Mouse (Mus musculus) MEL (cell line): ENCODE results near the gene Bicdl1. TPM values are rescaled to one million over a fixed set of nuclear protein-coding genes. Genes with fewer than 3 reads are reported as not detected.

Experiments
- DNase-seq: peaks from one replicate; pipeline ENCODE4 v3.0.0; 2011; ENCODE audit warnings: low read depth, low spot score
- H3K27ac ChIP-seq: 2 replicates; pipeline ENCODE4 v1.5.1; 2012; ENCODE audit warnings: low read depth, mild to moderate bottlenecking, control low read depth, low read length, moderate library complexity; ENCODE audit not compliant: control insufficient read depth
- H3K27me3 ChIP-seq, 2 experiments: fragments of 150-350 bp in 1 of 2; sonication (generic) in 1 of 2; 2 replicates each; pipeline ENCODE4 v1.6.1; 2012; ENCODE audit warnings: low read length in 2 of 2, mild to moderate bottlenecking in 2 of 2, improper control_type of control experiment in 1 of 2, moderate library complexity in 1 of 2; ENCODE audit not compliant: insufficient read depth in 2 of 2, control insufficient read depth in 1 of 2
- H3K36me3 ChIP-seq, 2 experiments: 2 replicates each; pipeline ENCODE4 v1.6.1; 2012 to 2014; ENCODE audit warnings: low read length in 2 of 2, improper control_type of control experiment in 1 of 2, inconsistent platforms in 1 of 2, mild to moderate bottlenecking in 1 of 2; ENCODE audit not compliant: insufficient read depth in 2 of 2, control insufficient read depth in 1 of 2
- H3K4me1 ChIP-seq, 2 experiments: fragments of 150-350 bp in 1 of 2; sonication (generic) in 1 of 2; 2 replicates each; pipeline ENCODE4 v1.6.1; 2012; ENCODE audit warnings: low read length in 2 of 2, improper control_type of control experiment in 1 of 2, mild to moderate bottlenecking in 1 of 2; ENCODE audit not compliant: insufficient read depth in 2 of 2, control insufficient read depth in 1 of 2
- H3K4me3 ChIP-seq, 2 experiments: fragments of 150-350 bp in 1 of 2; sonication (generic) in 1 of 2; 2 replicates each; pipeline ENCODE4 v1.5.1; 2012; ENCODE audit warnings: low read depth in 2 of 2, low read length in 2 of 2, mild to moderate bottlenecking in 2 of 2, moderate library complexity in 2 of 2, control low read depth in 1 of 2, improper control_type of control experiment in 1 of 2; ENCODE audit not compliant: control insufficient read depth in 1 of 2, insufficient read depth in 1 of 2
- H3K79me2 ChIP-seq: 2 replicates; pipeline ENCODE4 v1.6.1; 2012; ENCODE audit warnings: mild to moderate bottlenecking, low read length, moderate library complexity; ENCODE audit not compliant: control insufficient read depth, poor library complexity, insufficient read depth
- H3K9ac ChIP-seq: 2 replicates; pipeline ENCODE4 v1.6.1; 2012; ENCODE audit warnings: low read depth, mild to moderate bottlenecking, control low read depth, low read length, moderate library complexity; ENCODE audit not compliant: control insufficient read depth, poor library complexity, severe bottlenecking
- H3K9me3 ChIP-seq: fragments of 150-350 bp; sonication (generic); replicated peaks from 2 replicates; pipeline ENCODE4 v1.6.1; 2012; ENCODE audit warnings: mild to moderate bottlenecking, low read length, improper control_type of control experiment, moderate library complexity; ENCODE audit not compliant: insufficient read depth
- EP300 ChIP-seq, 2 experiments: IDR thresholded peaks; 2 replicates each; pipeline ENCODE4 v1.6.1; 2011; ENCODE audit warnings: improper control_type of control experiment in 2 of 2, low read length in 2 of 2, low read depth in 1 of 2, mild to moderate bottlenecking in 1 of 2
- ETS1 ChIP-seq: IDR thresholded peaks from 2 replicates; pipeline ENCODE4 v1.6.1; 2012; ENCODE audit warnings: low read depth, mild to moderate bottlenecking, inconsistent platforms, low read length, improper control_type of control experiment, moderate library complexity
- GATA1 ChIP-seq: IDR thresholded peaks from 2 replicates; pipeline ENCODE4 v1.6.1; 2011; ENCODE audit warnings: low read depth, low read length, improper control_type of control experiment
- HCFC1 ChIP-seq: IDR thresholded peaks from 2 replicates; pipeline ENCODE4 v1.6.1; 2012; ENCODE audit warnings: low read depth, mild to moderate bottlenecking, inconsistent platforms, low read length, improper control_type of control experiment, moderate library complexity
- MAX ChIP-seq: IDR thresholded peaks from 2 replicates; pipeline ENCODE4 v1.6.1; 2011; ENCODE audit warnings: low read length, improper control_type of control experiment
- MAZ ChIP-seq: IDR thresholded peaks from 2 replicates; pipeline ENCODE4 v1.6.1; 2012; ENCODE audit warnings: low read depth, mild to moderate bottlenecking, inconsistent platforms, low read length, improper control_type of control experiment
- MEF2A ChIP-seq: IDR thresholded peaks from 2 replicates; pipeline ENCODE4 v1.6.1; 2014; ENCODE audit warnings: low read depth, mild to moderate bottlenecking, inconsistent platforms, low read length, improper control_type of control experiment; ENCODE audit not compliant: poor library complexity, insufficient replicate concordance, severe bottlenecking; ENCODE audit errors: extremely low read depth
- MYB ChIP-seq: IDR thresholded peaks from 2 replicates; pipeline ENCODE4 v1.6.1; 2011; ENCODE audit warnings: mild to moderate bottlenecking, low read depth, low read length, improper control_type of control experiment
- NELFE ChIP-seq: IDR thresholded peaks from 2 replicates; pipeline ENCODE4 v1.6.1; 2011; ENCODE audit warnings: low read depth, low read length, improper control_type of control experiment
- NRF1 ChIP-seq: IDR thresholded peaks from 2 replicates; pipeline ENCODE4 v1.6.1; 2014; ENCODE audit warnings: low read depth, mild to moderate bottlenecking, inconsistent platforms, low read length, improper control_type of control experiment, moderate library complexity; ENCODE audit not compliant: poor library complexity, insufficient read depth, severe bottlenecking
- POLR2A ChIP-seq, 2 experiments: IDR thresholded peaks; 2 replicates each; pipeline ENCODE4 v1.6.1; 2011 to 2012; ENCODE audit warnings: low read length in 2 of 2, mild to moderate bottlenecking in 2 of 2, control low read depth in 1 of 2, improper control_type of control experiment in 1 of 2, low read depth in 1 of 2, moderate library complexity in 1 of 2; ENCODE audit not compliant: control insufficient read depth in 1 of 2, insufficient read depth in 1 of 2, poor library complexity in 1 of 2
- RCOR1 ChIP-seq: IDR thresholded peaks from 2 replicates; pipeline ENCODE4 v1.6.1; 2012; ENCODE audit warnings: low read depth, mild to moderate bottlenecking, inconsistent platforms, low read length, improper control_type of control experiment
- SIN3A ChIP-seq: IDR thresholded peaks from 2 replicates; pipeline ENCODE4 v1.6.1; 2012; ENCODE audit warnings: low read length, improper control_type of control experiment, inconsistent platforms
- TCF12 ChIP-seq: IDR thresholded peaks from 2 replicates; pipeline ENCODE4 v1.6.1; 2014; ENCODE audit warnings: low read depth, mild to moderate bottlenecking, inconsistent platforms, low read length, improper control_type of control experiment, moderate library complexity
- UBTF ChIP-seq: IDR thresholded peaks from 2 replicates; pipeline ENCODE4 v1.6.1; 2012; ENCODE audit warnings: low read depth, mild to moderate bottlenecking, inconsistent platforms, low read length, improper control_type of control experiment, moderate library complexity, borderline replicate concordance; ENCODE audit not compliant: insufficient read depth
- USF1 ChIP-seq: IDR thresholded peaks from 2 replicates; pipeline ENCODE4 v1.6.1; 2014; ENCODE audit warnings: low read depth, mild to moderate bottlenecking, inconsistent platforms, low read length, improper control_type of control experiment, moderate library complexity
- ZC3H11A ChIP-seq: IDR thresholded peaks from 2 replicates; pipeline ENCODE4 v1.6.1; 2012; ENCODE audit warnings: low read depth, mild to moderate bottlenecking, inconsistent platforms, low read length, improper control_type of control experiment
- ZKSCAN1 ChIP-seq: IDR thresholded peaks from 2 replicates; pipeline ENCODE4 v1.6.1; 2012; ENCODE audit warnings: low read depth, mild to moderate bottlenecking, inconsistent platforms, low read length, improper control_type of control experiment, moderate library complexity
- ZNF384 ChIP-seq: IDR thresholded peaks from 2 replicates; pipeline ENCODE4 v1.6.1; 2012; ENCODE audit warnings: low read depth, mild to moderate bottlenecking, inconsistent platforms, low read length, improper control_type of control experiment
- polyA plus RNA-seq, 2 experiments: library from polyadenylated mRNA; stranded (reverse) in 1 of 2; unstranded in 1 of 2; fragments of >175 nt in 1 of 2; fragments of >200 nt in 1 of 2; gene quantifications; 2 replicates each; pipeline versions ENCODE4 v1.2.1 to v1.2.4; 2012; ENCODE audit warnings: low replicate concordance in 2 of 2, low read depth in 1 of 2; ENCODE audit not compliant: insufficient read length in 2 of 2, insufficient read depth in 1 of 2, missing spikeins in 1 of 2
- total RNA-seq: library from RNA; depleted of rRNA; stranded (reverse); fragments of 300-350 nt; gene quantifications from 2 replicates; pipeline ENCODE4 v1.2.3, GENCODE M21; 2012

Gene Bicdl1
- total and polyA plus RNA-seq, 3 experiments, result 3.5 to 13.4 TPM; not detected in 1

DNA sequence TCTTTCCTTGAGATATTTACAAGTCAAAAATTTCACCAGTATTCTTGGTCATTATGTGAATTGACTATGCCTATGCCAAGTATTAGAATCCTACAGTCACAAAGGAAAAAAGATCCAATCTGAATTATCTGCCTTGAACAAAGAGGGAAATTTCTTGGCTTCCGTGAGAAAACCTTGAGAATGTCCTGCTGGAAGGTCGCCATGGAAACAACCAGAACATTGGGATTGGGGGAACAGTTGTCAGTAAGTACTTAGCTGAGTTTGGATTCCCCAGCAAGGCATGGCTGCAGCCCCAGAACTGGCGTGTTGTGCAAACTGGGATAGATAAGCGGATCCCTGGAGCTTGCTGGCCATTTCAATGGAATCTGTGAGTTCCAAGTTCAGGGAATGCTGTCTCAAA is 45.5 kb upstream of the Bicdl1 start:
- TF ChIP-seq ETS1 (no peak), EP300 (IDR thresholded peaks at IDR 0.05; ENCODE audit: low read depth in 1 of 2, low read length in 2 of 2) (no peak), TCF12 (no peak), ZKSCAN1 (no peak), ZC3H11A (no peak), RCOR1 (no peak), POLR2A (IDR thresholded peaks at IDR 0.05; ENCODE audit: control insufficient read depth in 1 of 2, insufficient read depth in 1 of 2, low read depth in 1 of 2, low read length in 2 of 2, poor library complexity in 1 of 2) (no peak), MAZ (no peak), ZNF384 (no peak)
- Histone ChIP-seq H3K27ac (no peak overlapping the region), H3K9ac (no peak overlapping the region), H3K27me3 (no peaks in the 10 kb centered on the region; a peak in 1 of 4 replicates), H3K36me3 (no peaks in the 10 kb centered on the region), H3K79me2 (no peaks in the 10 kb centered on the region), H3K4me1 (no peaks in the 10 kb centered on the region), H3K4me3 (no peak overlapping the region), H3K9me3 (no peaks in the 10 kb centered on the region)
- DNase-seq, result no peak

GRCm38 (mm10) chr5:115775350-115775749 is 43.9 kb upstream of the Bicdl1 start:
- no peaks in the 10 kb centered on the region for H3K4me1 ChIP-seq
- no peaks in the 10 kb centered on the region for H3K79me2 ChIP-seq
- no peak for DNase-seq
- no peaks in the 10 kb centered on the region for H3K9me3 ChIP-seq
- H3K27me3 ChIP-seq, result no peaks in the 10 kb centered on the region; a peak in 1 of 4 replicates
- TF ChIP-seq ZNF384 (no peak), RCOR1 (no peak), MAX (no peak), UBTF (no peak), USF1 (no peak), MEF2A (no peak), HCFC1 (no peak), NRF1 (no peak), SIN3A (no peak), ETS1 (no peak), GATA1 (no peak), MYB (no peak), NELFE (no peak)
- no peak overlapping the region for H3K4me3 ChIP-seq
- H3K9ac ChIP-seq, result no peak overlapping the region
- no peaks in the 10 kb centered on the region for H3K36me3 ChIP-seq
- no peak overlapping the region for H3K27ac ChIP-seq
